Mouse (Mus musculus) MN1 (cell line): ENCODE results near the gene Ankrd11.

Experiments
- DNase-seq: peaks from one replicate; pipeline ENCODE4 v3.0.0-alpha.2; 2016; ENCODE audit warnings: low spot score

Ankrd11 gene

DNA sequence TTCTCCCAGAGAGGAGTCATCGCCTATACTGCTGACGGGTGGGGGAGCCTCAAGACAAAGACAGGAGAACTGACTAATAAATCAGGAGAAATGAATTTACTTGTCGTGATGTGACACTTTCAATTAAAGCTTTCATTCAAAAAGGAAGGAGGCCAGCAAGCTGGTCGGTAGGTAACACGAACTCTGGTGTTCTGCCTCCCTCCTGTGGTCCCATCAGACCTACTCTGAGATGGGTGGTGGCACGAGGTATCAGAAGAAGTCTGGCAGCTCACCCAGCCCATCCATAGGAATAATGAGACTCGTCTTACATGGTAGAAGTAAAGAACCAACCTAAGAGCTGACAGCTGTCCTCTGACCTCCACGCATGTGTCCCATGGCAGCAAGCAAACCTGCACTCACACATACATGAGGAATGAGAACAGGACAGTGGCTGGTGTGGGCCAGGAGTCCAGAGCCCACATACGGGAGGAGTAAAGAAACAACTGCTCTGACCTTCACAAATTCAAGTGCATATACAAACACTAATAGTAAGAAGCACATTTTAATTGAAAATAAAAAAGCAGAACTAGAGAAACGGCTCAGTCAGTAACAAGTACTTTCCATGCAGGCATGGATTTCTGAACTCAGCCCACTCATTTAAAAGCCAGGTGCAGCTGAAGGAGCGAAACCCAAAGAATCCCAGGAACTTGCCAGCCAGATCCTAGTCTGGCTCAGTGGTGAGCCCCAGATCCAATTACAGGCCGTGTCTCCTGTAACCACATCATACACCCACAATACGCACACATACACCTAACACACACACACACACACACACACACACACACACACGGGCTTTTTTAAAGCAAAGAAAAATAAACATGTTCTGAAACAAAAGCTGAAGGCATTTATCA is 37.8 kb downstream of the Ankrd11 start:
- no peak for DNase-seq

DNA sequence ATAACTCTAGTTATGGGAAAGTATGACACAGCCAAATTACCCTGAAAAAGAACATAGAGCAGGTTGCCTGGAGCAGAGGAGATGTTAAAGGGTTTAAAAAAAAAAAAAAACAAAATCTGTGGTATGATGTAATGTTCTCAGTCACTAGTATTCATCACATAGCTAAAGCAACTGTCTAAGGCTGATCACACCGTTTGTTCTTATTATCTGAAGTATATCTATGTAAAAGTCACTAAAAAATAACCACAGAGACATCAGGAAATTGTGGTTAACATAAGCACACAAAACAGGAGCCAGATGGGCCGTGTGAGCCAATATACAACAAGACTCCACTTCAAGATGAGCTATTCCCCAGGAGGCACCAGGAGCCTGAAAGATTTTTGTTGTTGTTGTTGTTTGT is 41.8 kb downstream of the Ankrd11 start:
- no peak for DNase-seq

DNA sequence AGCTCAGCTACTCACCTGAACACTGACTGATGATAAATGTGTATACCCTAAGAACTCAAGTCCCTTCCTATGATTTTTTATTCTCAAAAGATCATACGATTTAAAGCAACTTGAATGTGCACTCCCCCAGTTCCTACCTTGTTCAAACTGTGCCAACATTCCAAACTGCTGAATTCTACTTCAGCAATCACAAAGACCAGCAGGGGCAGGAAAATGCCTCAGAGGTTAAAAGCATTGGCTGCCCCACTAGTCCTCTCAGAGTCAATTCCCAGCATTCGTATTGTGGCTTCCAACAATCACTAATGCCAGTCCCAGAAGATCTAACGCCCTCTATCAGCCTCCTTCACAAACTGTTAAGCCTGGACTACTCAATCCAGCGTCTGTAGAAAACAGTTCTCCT is 44.1 kb downstream of the Ankrd11 start:
- DNase-seq, result no peak

DNA sequence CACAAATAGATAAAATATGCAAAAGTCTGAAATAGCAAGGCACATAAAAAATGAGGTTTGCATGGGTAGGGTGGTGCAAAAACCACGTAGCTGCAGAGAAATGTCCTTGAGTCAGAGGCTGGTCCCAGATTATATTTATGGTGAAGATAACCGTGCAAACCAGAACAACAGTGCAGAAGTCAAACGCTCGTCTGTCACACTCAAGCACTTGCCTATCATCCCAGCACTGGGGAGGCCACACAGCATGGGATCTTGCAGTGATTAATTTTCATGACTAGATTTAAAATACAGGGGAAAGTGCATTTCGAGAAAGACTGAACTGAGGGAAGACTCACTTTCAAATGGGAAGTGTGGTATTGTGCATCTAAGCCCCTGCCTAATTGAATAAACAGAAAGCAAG is 48.3 kb downstream of the Ankrd11 start:
- no peak for DNase-seq

DNA sequence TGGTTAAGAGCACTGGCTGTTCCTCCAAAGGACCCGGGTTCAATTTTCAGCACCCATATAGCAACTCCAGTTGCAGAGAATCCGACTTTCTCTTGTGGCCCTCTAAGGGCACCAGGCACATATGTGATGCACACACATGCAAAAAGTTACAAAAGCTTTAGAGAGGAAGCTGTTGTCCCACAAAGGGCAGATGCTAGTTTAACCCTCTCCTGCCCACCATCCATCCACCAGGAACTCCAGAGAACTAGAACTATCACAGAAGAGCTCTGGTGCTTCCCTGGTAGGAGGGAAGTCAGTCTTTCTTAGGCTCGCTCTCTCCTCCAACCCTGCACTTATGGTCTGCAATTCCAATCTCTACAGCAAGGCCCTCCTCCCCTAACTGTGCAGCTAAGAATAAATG is 49.0 kb downstream of the Ankrd11 start:
- no peak for DNase-seq

DNA sequence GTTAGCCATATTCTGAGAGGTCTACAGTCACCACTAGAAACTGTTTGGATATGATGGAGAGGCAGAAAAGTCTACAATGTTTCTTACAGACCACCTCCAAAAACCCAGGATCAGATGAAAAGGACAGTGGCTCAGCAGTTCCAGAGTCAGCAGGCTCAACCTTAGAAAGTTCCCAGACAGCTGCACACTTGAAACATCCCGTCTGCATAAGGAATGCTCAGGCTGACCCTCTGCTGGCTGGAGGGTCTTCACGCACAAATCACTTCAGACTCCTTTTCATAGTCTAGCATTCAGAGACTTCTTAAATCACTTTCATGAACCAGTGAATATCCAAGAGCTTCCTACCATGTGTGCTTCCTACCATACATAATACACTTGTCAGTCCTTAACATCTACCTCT is 49.8 kb downstream of the Ankrd11 start:
- no peak for DNase-seq

DNA sequence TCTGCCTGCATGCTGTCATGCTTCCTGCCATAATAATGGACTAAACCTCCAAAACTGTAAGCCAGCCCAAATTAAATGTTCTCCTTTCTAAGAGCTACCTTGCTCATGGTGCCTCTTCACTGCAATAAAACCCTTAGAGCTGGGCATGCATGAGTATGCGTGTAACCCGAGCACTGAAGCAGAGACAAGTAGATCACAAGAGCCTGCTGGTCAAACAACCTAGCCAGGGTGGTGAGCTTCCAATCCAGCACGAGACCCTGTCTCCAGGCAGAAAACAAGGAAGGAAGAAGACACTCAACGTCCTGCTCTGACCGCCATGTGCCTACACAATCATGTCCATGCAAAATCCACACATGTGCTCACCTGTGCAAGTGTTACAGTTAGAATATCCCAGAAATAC is 50.7 kb downstream of the Ankrd11 start:
- no peak for DNase-seq

DNA sequence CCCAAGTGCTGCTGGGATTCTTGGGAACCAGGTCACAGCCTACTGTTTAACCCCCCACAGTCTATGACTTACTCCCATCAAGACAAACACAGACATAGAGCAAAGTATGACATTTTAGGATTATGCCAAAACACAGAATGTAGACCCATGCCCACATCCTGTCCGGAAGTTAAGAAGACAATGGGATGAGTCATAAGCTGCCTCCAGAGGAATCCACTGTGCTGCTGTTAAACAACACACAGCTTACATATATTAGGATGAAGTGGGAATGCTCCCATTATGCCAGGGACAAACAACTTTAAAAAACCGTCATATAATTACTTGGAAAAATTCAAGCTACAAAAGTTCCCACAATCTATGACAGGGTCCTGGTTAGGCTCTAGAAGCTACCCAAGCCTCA is 52.1 kb downstream of the Ankrd11 start:
- DNase-seq, result peak; percentile 24

DNA sequence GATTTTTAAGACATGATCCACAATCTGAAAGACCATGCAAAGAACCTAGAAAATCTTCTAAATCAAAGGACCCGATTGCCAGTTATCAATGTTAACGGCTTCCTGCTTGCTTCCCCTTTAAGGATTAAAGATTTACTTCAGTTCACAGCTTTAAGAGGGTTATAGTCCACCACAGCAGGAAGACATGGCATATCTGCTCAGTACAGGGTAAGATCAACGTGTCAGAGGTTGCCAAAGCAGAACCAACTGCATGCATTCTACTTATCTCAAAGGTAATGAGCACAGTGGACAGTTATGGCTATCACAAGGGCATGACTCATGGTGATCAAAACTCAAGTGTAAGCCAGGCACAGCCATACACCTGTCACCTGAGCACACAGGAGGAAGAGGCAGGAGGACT is 53.1 kb downstream of the Ankrd11 start:
- no peak for DNase-seq

DNA sequence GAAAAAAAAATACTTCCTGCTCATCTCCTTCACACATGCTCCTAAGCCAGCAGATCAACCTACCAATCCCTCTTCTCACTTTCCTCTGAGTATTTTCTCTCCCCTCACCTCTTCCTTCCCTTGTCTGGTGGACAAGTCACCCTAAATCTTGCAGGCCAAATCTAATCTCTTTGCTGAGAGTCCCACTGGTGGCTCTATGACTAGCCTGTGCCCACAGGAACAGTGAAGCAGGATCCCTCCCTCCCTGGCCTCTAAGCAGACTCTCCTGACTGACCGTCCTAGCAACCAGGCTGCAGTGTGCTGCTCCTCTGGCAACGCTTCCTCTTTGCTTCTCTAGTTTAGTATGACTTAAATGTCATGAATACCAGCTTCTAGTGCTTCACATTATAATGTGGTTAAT is 54.8 kb downstream of the Ankrd11 start:
- no peak for DNase-seq

DNA sequence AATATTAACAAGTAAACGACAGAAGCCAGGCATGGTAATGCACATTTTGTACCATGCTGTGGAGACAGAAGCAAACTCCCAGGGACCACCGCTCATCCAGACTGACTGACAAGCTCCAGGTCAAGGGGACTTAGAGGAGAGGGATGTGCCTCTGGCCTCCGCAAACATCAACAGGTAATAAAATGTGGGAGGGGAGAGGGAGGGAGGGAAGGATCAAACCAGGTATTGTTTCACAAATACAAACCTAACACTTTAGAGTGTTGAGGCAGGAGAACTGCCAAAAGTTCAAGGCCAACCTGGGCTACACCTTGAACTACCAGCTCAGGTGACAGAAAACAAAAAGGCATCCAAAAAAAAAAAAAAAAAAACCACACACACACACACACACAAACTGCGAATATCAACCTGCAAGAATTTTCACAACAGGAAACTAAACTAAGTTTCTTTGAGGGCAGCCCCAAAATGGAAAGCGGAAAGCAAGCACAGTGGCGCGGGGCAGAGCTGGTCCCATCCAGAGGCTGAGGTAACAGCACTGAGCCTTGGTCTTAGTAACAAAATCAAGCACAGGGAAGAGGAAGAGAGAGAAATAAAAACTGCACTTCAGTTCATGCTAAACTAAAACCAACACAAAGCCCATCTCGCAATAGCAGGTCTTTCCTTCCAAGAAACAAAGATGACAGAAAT is 55.4 kb downstream of the Ankrd11 start:
- no peak for DNase-seq

DNA sequence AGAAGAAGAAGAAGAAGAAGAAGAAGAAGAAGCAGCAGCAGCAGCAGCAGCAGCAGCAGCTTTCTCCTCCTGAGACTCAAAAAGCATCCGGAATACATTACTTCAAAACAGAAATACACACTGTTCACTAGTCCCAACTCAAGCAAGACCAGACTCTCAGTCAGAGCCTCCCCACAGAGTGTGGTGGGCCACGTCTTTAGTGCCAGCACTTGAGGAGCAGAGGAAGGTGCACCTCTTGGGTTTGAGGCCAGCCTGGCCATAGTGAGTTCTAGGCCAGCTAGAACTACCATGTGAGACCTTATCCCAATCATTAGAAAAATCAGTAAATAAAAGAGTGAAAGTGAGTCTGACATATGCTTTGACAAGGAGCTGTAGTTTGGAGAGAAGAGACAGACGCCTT is 57.9 kb downstream of the Ankrd11 start:
- no peak for DNase-seq

DNA sequence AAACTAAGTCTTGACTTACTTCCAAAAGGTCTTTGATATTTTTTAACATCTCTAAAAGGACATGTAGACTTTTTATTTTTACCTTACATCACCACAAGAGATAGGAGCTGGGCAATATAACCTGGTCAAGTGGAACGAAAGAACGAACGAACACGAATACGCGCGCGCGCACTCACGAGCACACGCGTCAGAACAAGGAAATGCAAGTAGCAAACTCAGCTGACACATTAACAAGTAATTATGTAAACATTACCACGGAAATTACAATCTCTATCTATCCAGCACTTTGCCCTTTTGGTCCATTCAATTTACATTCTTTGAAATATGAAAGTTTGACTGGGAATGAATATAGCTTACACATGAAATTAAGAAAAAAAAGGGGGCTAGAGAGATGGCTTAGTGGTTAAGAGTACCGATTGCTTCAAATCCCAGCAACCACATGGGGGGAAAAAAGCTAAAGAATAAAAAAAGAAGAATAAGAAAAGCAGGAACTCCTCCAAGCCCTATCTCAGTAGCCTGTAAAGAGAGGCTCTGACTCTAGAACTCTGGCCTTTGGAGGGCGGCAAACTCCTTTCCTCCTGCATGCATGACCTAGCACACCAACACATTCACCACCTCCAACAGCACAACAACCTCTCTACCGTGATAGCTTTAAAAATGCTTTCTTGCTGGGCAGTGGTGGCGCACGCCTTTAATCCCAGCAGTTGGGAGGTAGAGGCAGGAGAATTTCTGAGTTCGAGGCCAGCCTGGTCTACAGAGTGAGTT is 58.7 kb downstream of the Ankrd11 start:
- DNase-seq, result no peak

DNA sequence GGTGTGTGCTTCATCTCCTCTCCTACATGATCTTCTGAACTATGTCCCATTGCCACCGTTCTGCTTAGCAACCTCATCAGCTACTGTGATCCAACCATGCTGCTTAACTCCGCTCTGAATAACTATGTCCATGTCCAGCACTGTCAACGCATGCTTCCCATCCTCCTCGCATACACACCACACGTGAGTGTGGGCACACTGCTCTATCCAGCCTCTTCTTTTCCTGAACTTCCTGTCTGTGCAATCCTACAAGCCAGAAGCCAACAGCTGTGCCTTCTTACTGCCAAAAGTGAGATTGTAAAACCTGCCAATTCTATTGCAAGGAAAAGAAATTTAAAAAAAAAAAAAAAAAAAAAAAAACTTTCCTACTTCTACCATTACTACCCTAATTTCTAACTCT is 60.4 kb downstream of the Ankrd11 start:
- no peak for DNase-seq

DNA sequence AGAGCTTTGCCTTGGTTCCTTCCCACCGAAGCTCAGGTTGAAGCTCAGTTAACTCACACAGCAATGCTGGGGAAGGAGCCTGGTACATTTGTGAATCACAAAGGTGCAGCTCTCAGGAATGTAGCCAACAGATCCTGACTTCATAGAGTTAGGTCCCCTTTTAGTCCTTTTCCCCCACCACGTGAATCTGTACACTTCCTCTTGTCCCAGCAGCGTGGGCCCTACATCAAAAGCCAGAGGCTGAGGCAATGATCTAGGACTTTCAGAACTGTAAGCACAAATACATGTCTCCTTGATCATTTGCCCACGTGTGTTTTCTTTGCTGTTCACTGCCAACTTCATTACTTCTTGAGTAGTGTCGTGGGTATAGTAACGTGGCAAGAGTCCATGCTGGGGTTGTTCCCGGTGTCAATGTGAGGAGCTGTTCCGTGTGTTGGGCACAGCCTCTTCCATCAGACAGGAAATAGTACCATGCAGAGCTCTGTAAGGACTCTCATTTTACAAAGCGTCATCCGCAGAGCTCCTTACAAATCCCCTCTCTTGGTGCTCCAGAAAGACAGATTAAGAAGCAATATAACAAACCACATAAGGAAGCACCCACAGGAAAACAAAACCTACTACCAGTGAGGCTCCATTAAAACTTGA is 62.1 kb downstream of the Ankrd11 start:
- no peak for DNase-seq

DNA sequence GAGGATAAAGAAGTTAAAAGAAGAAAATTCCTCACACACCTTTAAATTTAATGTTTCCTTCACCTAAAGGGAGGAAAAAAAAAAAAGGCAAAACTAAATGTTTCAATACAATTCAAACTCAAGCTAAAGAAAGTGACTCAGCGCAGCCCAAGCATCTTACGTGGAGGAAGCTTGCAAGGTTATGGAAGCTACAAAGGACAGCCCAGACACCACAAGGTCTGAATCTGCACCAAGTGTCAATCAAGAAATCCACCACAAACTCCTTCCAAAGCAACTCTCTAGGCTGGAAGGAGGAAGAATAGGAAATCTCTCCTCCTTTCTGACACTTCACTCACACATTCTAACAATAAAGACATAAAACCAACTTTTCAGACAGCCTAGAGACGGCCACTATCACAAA is 62.7 kb downstream of the Ankrd11 start:
- no peak for DNase-seq

DNA sequence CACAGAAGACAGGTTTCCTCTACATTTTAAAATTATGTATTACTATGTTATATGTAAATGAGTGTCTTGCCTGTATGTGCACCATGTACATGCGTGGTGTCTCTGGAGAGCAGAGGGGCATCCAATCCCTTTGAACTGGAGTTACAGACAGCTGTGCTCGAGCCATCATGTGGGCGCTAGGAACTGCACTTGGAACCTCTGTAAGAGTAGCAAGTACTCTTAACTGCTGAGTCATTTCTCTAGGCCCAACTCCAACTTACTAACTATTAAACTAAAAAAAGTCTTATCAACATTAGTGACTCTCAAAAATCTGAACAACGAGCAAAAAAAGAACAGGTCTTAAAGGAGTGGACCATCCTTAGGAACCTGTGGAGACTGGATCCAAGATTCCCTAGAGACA is 66.0 kb downstream of the Ankrd11 start:
- DNase-seq, result no peak

DNA sequence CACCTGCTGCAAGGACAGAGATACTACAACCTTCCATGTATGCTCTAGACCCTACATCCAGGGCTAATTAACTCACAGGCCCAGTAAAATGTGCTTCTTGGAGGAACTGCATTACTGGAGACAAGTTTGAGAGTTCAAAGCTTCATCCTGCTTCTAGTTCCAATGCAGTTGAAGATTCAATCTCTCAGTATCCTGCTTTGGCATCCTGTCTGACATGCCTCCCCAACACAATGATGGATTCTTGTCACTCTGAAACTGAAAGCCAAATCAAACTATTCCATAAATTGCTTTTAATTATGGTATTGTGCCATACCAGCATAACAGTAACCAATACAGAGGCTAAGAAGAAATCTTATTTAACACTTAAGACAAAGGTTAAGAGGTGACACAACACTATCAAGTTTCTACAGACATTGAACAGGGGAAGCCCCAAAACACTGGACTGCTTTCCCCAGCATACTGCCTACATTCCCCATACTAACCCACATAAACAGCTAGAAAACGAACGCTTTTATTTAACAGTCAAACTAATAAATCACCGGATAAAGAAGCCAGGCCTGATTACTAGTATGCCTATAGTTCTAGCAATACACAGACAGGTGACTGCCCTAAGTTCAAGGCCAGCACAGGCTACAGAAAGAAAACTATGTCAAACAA is 72.0 kb downstream of the Ankrd11 start:
- no peak for DNase-seq

DNA sequence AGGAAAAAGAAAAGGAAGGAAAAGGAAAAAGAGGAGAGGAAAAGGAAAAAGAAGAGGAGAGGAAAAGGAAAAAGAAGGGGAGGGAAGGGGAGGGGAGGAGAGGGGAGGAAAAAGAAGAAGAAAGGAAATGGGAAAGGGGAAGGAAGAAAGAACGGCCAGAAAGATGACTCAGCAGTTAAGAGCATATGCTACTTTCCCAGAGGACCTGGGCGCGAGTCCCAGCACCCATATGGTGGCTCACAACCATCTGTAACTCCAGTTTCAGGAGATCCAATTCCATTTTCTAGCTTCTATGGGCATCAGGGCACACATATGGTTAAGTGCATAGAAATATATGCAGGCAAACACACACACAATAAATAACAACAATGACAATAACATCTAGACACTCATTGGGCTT is 73.9 kb downstream of the Ankrd11 start:
- no peak for DNase-seq

DNA sequence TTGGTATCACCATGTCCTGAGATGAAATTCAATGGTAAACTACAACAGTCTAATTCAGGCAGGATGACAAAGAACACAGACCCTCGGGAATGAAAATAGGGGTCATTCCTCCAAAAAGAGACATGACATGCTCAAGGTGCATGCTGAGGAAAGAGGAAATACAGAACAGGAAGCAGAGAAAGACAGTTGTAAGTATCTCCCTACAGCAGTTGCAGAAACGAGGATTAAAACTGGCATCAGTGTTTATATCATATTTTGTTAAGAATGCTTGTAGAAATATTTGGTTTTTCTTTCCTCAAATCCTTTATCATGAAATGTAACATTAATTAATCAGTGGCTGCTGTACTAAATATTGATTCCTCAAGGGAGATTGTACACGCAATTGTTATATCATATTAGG is 75.4 kb downstream of the Ankrd11 start:
- DNase-seq, result no peak

DNA sequence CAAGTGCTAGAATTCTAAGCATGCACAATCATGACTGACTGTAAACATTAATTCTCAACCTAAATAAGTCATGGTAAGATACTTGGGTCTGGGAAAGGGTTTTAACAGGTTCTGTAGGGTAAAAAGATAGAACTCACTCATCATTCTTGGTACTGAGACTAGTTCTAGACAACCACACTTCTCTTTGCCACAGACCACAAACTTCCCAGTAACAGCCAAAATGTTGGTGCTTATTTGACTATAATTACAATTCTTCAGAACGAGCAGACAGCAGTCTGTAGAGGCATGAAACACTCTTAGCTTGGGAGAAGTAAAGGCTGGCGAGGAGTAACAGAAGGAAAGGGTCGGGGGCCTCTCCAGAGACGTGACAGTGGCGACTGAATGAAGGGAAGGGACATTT is 80.0 kb downstream of the Ankrd11 start:
- no peak for DNase-seq

DNA sequence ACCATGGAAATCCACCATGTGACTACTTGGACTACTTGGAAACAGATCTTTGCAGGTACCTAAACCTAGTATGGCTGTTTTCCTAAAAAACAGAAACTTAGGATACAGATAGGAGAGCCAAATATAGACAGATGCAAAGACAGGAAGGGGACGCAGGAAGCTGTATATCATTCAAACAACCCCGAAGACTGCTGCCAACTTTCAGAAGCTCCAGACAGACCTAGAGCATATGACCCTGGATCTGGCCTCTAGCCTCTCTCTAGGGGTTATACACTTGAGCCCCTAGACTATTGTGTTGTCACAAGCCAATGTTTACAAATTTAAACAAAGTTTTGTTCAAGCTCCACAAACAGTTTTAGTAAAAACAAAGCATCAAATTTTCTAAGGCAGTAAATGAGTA is 80.6 kb downstream of the Ankrd11 start:
- DNase-seq, result no peak
